Mouse (Mus musculus) spleen, adult 10 weeks (tissue): Measurements from ENCODE around the gene Sh2d6. TPM values are rescaled to one million over a fixed set of nuclear protein-coding genes. Genes with fewer than 3 reads are reported as not detected.

Experiments
- polyA plus RNA-seq: library from polyadenylated mRNA; stranded (reverse); fragments of 350-450 nt; fragmentation: Illumina TruSeq; extraction: RNeasy Lipid Tissue Mini Kit (QIAGEN cat#74804); gene quantifications from one replicate; pipeline ENCODE4 v1.2.3, GENCODE M21; 2015; ENCODE audit warnings: low replicate concordance; ENCODE audit not compliant: insufficient read depth

Gene Sh2d6
- polyA plus RNA-seq, result not detected

DNA sequence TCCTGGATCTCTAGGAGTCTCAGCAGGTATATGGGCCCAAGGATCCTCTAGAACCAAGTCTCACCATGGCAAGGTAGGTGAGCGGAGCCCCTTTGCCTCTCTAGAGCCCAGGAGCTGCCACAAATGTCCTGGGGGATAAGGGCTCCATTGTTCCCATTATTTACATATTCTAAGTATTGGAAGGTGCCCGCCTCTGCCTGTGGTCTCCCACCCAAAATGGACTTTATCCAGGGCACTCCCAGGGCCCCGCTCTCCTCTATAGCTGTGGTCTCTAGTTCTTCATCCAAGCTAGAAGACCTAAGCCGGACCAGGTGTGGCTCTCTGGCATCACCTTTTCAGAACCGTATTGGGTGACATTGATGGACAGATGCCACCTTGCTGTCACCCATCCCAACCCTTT is at the start of gene Sh2d6:
TSS of gene Sh2d6 (minus strand) at position 101 of the 400 bp plus-strand sequence.

DNA sequence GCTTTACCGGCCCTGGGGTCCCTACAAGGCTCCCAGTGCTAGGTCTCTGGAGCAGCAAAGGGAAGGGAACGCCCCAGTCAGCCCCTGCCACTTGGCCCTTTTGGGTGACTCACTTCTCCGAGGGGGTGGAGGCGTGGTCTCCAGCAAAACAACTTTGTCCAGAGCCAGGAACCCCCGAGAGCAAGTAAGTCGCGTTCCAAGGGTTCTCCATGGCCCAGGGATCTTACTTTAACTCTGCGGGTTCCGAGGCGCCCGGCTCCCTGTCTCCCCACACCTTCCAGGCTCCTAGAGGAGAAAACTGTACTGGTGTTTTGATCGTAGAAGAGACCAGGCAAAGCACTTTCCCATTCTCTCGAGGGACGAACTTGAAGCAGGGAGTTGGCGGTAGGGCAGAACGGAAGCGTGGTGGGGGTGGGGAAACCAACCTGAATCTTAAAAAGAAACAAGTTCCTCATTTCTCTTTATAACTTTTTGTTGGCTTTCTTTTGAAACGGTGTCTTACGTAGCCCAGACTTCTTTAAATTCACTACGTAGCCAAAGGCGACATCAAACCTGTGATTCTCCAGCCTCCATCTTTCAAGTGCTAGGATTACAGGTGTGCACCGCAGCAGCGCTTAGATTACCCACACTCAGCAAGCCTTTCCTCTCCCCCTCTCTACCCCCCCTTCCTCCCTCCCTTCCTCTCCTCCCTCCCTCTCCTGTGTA is 22.9 kb upstream of the Sh2d6 start, which contains the start of gene Capg:
TSS of gene Capg (plus strand) at position 109 of the 705 bp plus-strand sequence.

Other genes with a start within 250 kb of the Sh2d6 start
- gene Sftpb, start 217.1 kb downstream of the Sh2d6 start, polyA plus RNA-seq, result not detected
- 41.6 TPM for gene Usp39, start 176.5 kb downstream of the Sh2d6 start, polyA plus RNA-seq
- 79.0 TPM for gene 0610030E20Rik, start 174.4 kb downstream of the Sh2d6 start, polyA plus RNA-seq
- 5.1 TPM for gene Tmem150a, start 166.3 kb downstream of the Sh2d6 start, polyA plus RNA-seq
- gene Rnf181, start 154.8 kb downstream of the Sh2d6 start, polyA plus RNA-seq, result 188 TPM
- gene Vamp5, start 141.2 kb downstream of the Sh2d6 start, polyA plus RNA-seq, result 41.5 TPM
- gene Vamp8, start 131.0 kb downstream of the Sh2d6 start, polyA plus RNA-seq, result 177 TPM
- gene Ggcx, start 107.4 kb downstream of the Sh2d6 start, polyA plus RNA-seq, result 17.5 TPM
- gene Mat2a, start 82.1 kb downstream of the Sh2d6 start, polyA plus RNA-seq, result 337 TPM
- 95.7 TPM for gene Capg, start 22.7 kb upstream of the Sh2d6 start, polyA plus RNA-seq
- gene Elmod3, start 76.7 kb upstream of the Sh2d6 start, polyA plus RNA-seq, result 14.5 TPM
- 3.6 TPM for gene Retsat, start 76.8 kb upstream of the Sh2d6 start, polyA plus RNA-seq
- 109 TPM for gene Tgoln1, start 95.3 kb upstream of the Sh2d6 start, polyA plus RNA-seq